Mouse (Mus musculus): ENCODE measurements at regions not wholly inside any gene's neighbourhood (a gene's known extent, or its start where the extent isn't known, plus 50 kb on each side); places are given as distances from the start of the nearest gene placed in this dataset.

- WGBS = 52% methylated on average over 3 of the region's 3 CpGs
- no peak for ATAC-seq (ENCODE audit: insufficient read depth, low FRiP score, low read depth)
Measured at GRCm38 (mm10) chr7:51756218-51756617, 105.6 kb upstream of the Gas2 start.

GRCm38 (mm10) chr7:51759536-51760153 is 102.2 kb upstream of the Gas2 start:
- H3K27ac ChIP-seq = no peak overlapping the region
- no peaks in the 10 kb centered on the region for H3K9me3 ChIP-seq
- no peak overlapping the region for H3K4me2 ChIP-seq
- H3K4me1 ChIP-seq = no peaks in the 10 kb centered on the region
- WGBS = 70% methylated on average over 3 of the region's 3 CpGs
- no peak for ATAC-seq (ENCODE audit: insufficient read depth, low FRiP score, low read depth)
- H3K9ac ChIP-seq = no peak overlapping the region
- H3K36me3 ChIP-seq = no peaks in the 10 kb centered on the region
- H3K27me3 ChIP-seq (replicated peaks) = no peaks in the 10 kb centered on the region
- H3K4me3 ChIP-seq (replicated peaks) = no peak overlapping the region

More at GRCm38 (mm10) chr7:51756218-51756617, 105.6 kb upstream of the Gas2 start:
- no peak overlapping the region for H3K4me3 ChIP-seq (replicated peaks)
- no peak overlapping the region for H3K4me2 ChIP-seq
- no peaks in the 10 kb centered on the region for H3K4me1 ChIP-seq
- H3K27me3 ChIP-seq (replicated peaks) = no peaks in the 10 kb centered on the region
- no peaks in the 10 kb centered on the region for H3K9me3 ChIP-seq
- no peaks in the 10 kb centered on the region for H3K36me3 ChIP-seq
- no peak overlapping the region for H3K27ac ChIP-seq
- no peak overlapping the region for H3K9ac ChIP-seq

GRCm38 (mm10) chr7:51767066-51767465 is 94.7 kb upstream of the Gas2 start:
- no peaks in the 10 kb centered on the region for H3K9me3 ChIP-seq
- H3K27me3 ChIP-seq (replicated peaks) = no peaks in the 10 kb centered on the region
- H3K4me1 ChIP-seq = no peaks in the 10 kb centered on the region
- H3K4me3 ChIP-seq (replicated peaks) = no peak overlapping the region
- no peak overlapping the region for H3K27ac ChIP-seq
- no peak overlapping the region for H3K4me2 ChIP-seq
- H3K9ac ChIP-seq = no peak overlapping the region
- no peaks in the 10 kb centered on the region for H3K36me3 ChIP-seq
- no peak for ATAC-seq (ENCODE audit: insufficient read depth, low FRiP score, low read depth)

- Histone ChIP-seq H3K4me2 (no peak overlapping the region), H3K27me3 (replicated peaks) (no peaks in the 10 kb centered on the region), H3K9ac (no peak overlapping the region), H3K4me1 (no peaks in the 10 kb centered on the region), H3K9me3 (no peaks in the 10 kb centered on the region), H3K4me3 (replicated peaks) (no peak overlapping the region), H3K36me3 (no peaks in the 10 kb centered on the region), H3K27ac (no peak overlapping the region)
- no peak for ATAC-seq (ENCODE audit: insufficient read depth, low FRiP score, low read depth)
- WGBS = 69% methylated on average over 8 of the region's 8 CpGs
Measured at GRCm38 (mm10) chr7:51771895-51772871, 89.6 kb upstream of the Gas2 start.

GRCm38 (mm10) chr7:51775968-51776367 is 85.8 kb upstream of the Gas2 start:
- Histone ChIP-seq H3K4me1 (no peaks in the 10 kb centered on the region), H3K27me3 (replicated peaks) (no peaks in the 10 kb centered on the region), H3K36me3 (no peaks in the 10 kb centered on the region), H3K9me3 (no peaks in the 10 kb centered on the region), H3K9ac (no peak overlapping the region), H3K4me2 (no peak overlapping the region), H3K4me3 (replicated peaks) (no peak overlapping the region), H3K27ac (no peak overlapping the region)
- no peak for ATAC-seq (ENCODE audit: insufficient read depth, low FRiP score, low read depth)
- WGBS = 59% methylated on average over 1 of the region's 1 CpGs

GRCm38 (mm10) chr7:51783070-51783776 is 78.6 kb upstream of the Gas2 start:
- Histone ChIP-seq H3K36me3 (no peaks in the 10 kb centered on the region), H3K4me3 (replicated peaks) (no peak overlapping the region), H3K9me3 (no peaks in the 10 kb centered on the region), H3K9ac (no peak overlapping the region), H3K4me1 (no peaks in the 10 kb centered on the region), H3K27ac (no peak overlapping the region), H3K4me2 (no peak overlapping the region), H3K27me3 (replicated peaks) (no peaks in the 10 kb centered on the region)
- no peak for ATAC-seq (ENCODE audit: insufficient read depth, low FRiP score, low read depth)
- WGBS = 66% methylated on average over 4 of the region's 4 CpGs

GRCm38 (mm10) chr7:51783923-51784686 is 77.7 kb upstream of the Gas2 start:
- H3K9me3 ChIP-seq = no peaks in the 10 kb centered on the region
- no peak overlapping the region for H3K9ac ChIP-seq
- H3K4me1 ChIP-seq = no peaks in the 10 kb centered on the region
- H3K36me3 ChIP-seq = no peaks in the 10 kb centered on the region
- no peak overlapping the region for H3K27ac ChIP-seq
- no peak overlapping the region for H3K4me2 ChIP-seq
- WGBS = 78% methylated on average over 14 of the region's 14 CpGs
- no peak for ATAC-seq (ENCODE audit: insufficient read depth, low FRiP score, low read depth)
- H3K27me3 ChIP-seq (replicated peaks) = no peaks in the 10 kb centered on the region
- no peak overlapping the region for H3K4me3 ChIP-seq (replicated peaks)

GRCm38 (mm10) chr7:51790690-51791560 is 70.9 kb upstream of the Gas2 start:
- WGBS = 63% methylated on average over 17 of the region's 17 CpGs
- H3K4me2 ChIP-seq = no peak overlapping the region
- H3K4me1 ChIP-seq = no peaks in the 10 kb centered on the region
- H3K27me3 ChIP-seq (replicated peaks) = no peaks in the 10 kb centered on the region
- no peaks in the 10 kb centered on the region for H3K36me3 ChIP-seq
- H3K4me3 ChIP-seq (replicated peaks) = no peak overlapping the region
- H3K27ac ChIP-seq = no peak overlapping the region
- no peaks in the 10 kb centered on the region for H3K9me3 ChIP-seq
- no peak overlapping the region for H3K9ac ChIP-seq
- no peak for ATAC-seq (ENCODE audit: insufficient read depth, low FRiP score, low read depth)

- Histone ChIP-seq H3K9me3 (no peaks in the 10 kb centered on the region), H3K36me3 (no peaks in the 10 kb centered on the region), H3K27me3 (replicated peaks) (no peaks in the 10 kb centered on the region), H3K4me3 (replicated peaks) (no peak overlapping the region), H3K4me2 (no peak overlapping the region), H3K9ac (no peak overlapping the region), H3K4me1 (no peaks in the 10 kb centered on the region), H3K27ac (no peak overlapping the region)
- 79% methylated on average over 3 of the region's 3 CpGs for WGBS
- ATAC-seq (ENCODE audit: insufficient read depth, low FRiP score, low read depth) = no peak
Measured at GRCm38 (mm10) chr7:51791561-51791863, 70.3 kb upstream of the Gas2 start.
